Mouse (Mus musculus) intestine, embryonic 15.5 days (tissue): ENCODE data around the gene Kxd1. TPM values are rescaled to one million over a fixed set of nuclear protein-coding genes. Genes with fewer than 3 reads are reported as not detected.
A peak's percentile ranks its signal among the peaks of the same experiment; 100 is the strongest.

ENCODE experiments used
- ATAC-seq: fragments of 200-750 bp; cut with Nextera tagmentation; 2 replicates; pipeline ENCODE4 v1.8.0; 2017; ENCODE audit warnings: moderate TSS enrichment, moderate library complexity
- H3K27ac ChIP-seq: fragments of 300-500 bp; sonication (generic); 2 replicates; pipeline ENCODE4 v1.5.1; 2015; ENCODE audit warnings: mild to moderate bottlenecking, inconsistent platforms
- H3K27me3 ChIP-seq: fragments of 300-500 bp; sonication (generic); replicated peaks from 2 replicates; pipeline ENCODE4 v1.6.1; 2015; ENCODE audit warnings: inconsistent platforms
- H3K36me3 ChIP-seq: fragments of 300-500 bp; sonication (generic); 2 replicates; pipeline ENCODE4 v1.6.1; 2015; ENCODE audit warnings: inconsistent platforms
- H3K4me1 ChIP-seq: fragments of 300-500 bp; sonication (generic); replicated peaks from 2 replicates; pipeline ENCODE4 v1.6.1; 2015; ENCODE audit warnings: inconsistent platforms
- H3K4me2 ChIP-seq: fragments of 300-500 bp; sonication (generic); replicated peaks from 2 replicates; pipeline ENCODE4 v1.6.1; 2015; ENCODE audit warnings: mild to moderate bottlenecking, inconsistent platforms
- H3K4me3 ChIP-seq: fragments of 300-500 bp; sonication (generic); replicated peaks from 2 replicates; pipeline ENCODE4 v1.5.1; 2015; ENCODE audit warnings: inconsistent platforms
- H3K9ac ChIP-seq: fragments of 300-500 bp; sonication (generic); 2 replicates; pipeline ENCODE4 v1.6.1; 2015; ENCODE audit warnings: inconsistent platforms
- H3K9me3 ChIP-seq: fragments of 300-500 bp; sonication (generic); 2 replicates; pipeline ENCODE4 v1.6.1; 2016; ENCODE audit warnings: inconsistent platforms
- WGBS: fragments of 180-500 bp; shearing (Covaris S2); methylation state at CpG from one replicate; pipeline ENCODE4 v1.1.7; 2015; 5-methylcytosine and 5-hydroxymethylcytosine counted together
- polyA plus RNA-seq: library from polyadenylated mRNA; unstranded; fragments of >200 nt; fragmentation: Nextera tagmentation; extraction: Ambion mirVana; gene quantifications from 2 replicates; pipeline ENCODE4 v1.2.1, GENCODE M21; 2015

Gene Kxd1
- polyA plus RNA-seq, 1 experiment from 2014 or later = 60.5 TPM

DNA sequence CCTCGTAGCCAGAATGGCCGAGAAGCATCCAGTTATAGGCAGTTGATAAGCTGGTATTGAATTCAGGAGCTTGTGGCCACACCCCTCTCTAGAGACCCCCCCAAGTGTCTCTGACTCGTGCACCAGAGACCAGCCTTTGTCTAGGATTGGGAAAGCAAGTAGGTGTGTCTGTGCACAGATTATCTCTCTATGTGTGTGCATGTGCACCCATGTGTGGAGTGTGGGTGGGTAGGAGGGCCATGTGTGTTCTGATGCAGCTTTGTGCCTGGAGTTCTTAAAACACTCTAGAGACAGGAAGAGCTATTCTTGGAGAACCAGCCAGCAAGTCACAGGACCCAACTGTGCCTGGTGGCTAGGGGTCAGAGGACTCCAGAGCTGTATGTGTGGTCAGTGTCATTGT lies 32.8 kb upstream of the Kxd1 start:
- Histone ChIP-seq H3K9ac (no peak overlapping the region), H3K27me3 (no peaks in the 10 kb centered on the region), H3K4me3 (no peak overlapping the region), H3K4me2 (no peak overlapping the region), H3K9me3 (no peaks in the 10 kb centered on the region), H3K36me3 (no peaks in the 10 kb centered on the region), H3K27ac (peak overlapping the region; percentile 33; the same call in 1 of the 2 replicates), H3K4me1 (peaks cover 37% of the 10 kb centered on the region)
- ATAC-seq = no peak
- WGBS = 67% methylated on average over 3 of the region's 3 CpGs

DNA sequence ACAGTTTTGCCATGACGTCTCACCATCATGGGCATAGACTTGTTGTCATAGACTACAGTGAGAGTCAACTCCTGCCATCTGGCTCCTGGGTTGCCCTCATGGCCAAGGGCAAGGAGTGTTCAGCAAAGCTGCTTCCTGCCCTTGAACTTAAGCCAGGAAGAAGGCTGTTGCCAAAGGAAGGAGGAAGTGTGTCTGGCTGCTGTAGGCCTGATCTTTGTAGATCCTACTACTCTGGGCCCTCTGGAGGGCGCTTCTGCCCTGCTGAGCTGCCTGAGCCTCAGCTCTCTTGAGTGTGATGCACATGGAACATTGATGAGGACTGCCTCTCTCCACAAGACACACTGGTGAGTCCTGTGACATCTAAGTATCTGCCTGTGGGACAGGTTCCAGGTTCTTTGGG lies 32.3 kb upstream of the Kxd1 start:
- no peak overlapping the region for H3K4me2 ChIP-seq
- no peak overlapping the region for H3K27ac ChIP-seq
- H3K27me3 ChIP-seq = no peaks in the 10 kb centered on the region
- H3K9me3 ChIP-seq = no peaks in the 10 kb centered on the region
- H3K4me3 ChIP-seq = no peak overlapping the region
- 80% methylated on average over 2 of the region's 2 CpGs for WGBS
- peaks cover 35% of the 10 kb centered on the region for H3K4me1 ChIP-seq
- H3K36me3 ChIP-seq = no peaks in the 10 kb centered on the region
- H3K9ac ChIP-seq = no peak overlapping the region
- ATAC-seq = no peak

DNA sequence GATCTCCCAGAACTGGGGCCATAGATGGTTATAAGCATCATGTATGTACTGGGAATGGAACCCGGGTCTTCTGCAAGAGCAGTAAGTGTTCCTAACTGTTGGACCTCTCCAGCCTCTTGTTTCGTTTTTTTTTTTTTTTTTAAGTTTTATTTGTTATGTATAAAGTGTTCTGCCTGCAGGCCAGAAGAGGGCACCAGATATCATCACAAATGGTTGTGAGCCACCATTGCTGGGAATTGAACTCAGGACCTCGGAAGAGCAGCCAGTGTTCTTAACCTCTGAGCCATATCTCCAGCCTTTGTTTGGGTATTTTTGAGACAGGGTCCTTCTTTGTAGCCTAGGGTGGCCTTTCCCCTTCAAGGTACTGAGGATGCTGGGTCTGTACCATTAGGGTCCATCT lies 31.2 kb upstream of the Kxd1 start:
- Histone ChIP-seq H3K27ac (no peak overlapping the region), H3K27me3 (no peaks in the 10 kb centered on the region), H3K9ac (no peak overlapping the region), H3K4me1 (peaks cover 34% of the 10 kb centered on the region), H3K4me3 (no peak overlapping the region), H3K4me2 (no peak overlapping the region), H3K9me3 (no peaks in the 10 kb centered on the region), H3K36me3 (no peaks in the 10 kb centered on the region)
- ATAC-seq = no peak
- WGBS = 79% methylated on average over 3 of the region's 3 CpGs

DNA sequence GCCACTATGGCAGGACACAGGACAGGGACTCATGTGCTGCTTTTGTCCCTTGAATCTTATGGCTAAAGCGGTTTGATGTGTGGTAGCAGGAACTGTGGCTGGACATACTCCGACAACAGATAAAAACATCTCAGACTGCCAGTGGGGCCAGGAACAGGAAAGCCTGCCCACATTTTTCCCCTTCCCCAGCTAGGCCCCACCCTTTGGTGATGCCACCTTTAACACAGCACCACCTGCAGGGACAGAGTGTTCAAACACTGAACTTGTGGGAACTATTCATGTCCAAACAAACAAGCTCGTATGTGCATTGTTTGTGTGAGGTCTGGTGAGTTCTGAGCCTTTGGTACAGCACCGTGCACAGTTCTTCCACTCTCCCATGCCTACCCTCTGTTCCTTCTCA lies 30.6 kb upstream of the Kxd1 start:
- H3K4me3 ChIP-seq = no peak overlapping the region
- WGBS = 65% methylated on average over 4 of the region's 4 CpGs
- peaks cover 40% of the 10 kb centered on the region for H3K4me1 ChIP-seq
- H3K4me2 ChIP-seq = no peak overlapping the region
- H3K27me3 ChIP-seq = no peaks in the 10 kb centered on the region
- no peak overlapping the region for H3K9ac ChIP-seq
- H3K36me3 ChIP-seq = no peaks in the 10 kb centered on the region
- no peak overlapping the region for H3K27ac ChIP-seq
- ATAC-seq = no peak
- no peaks in the 10 kb centered on the region for H3K9me3 ChIP-seq

DNA sequence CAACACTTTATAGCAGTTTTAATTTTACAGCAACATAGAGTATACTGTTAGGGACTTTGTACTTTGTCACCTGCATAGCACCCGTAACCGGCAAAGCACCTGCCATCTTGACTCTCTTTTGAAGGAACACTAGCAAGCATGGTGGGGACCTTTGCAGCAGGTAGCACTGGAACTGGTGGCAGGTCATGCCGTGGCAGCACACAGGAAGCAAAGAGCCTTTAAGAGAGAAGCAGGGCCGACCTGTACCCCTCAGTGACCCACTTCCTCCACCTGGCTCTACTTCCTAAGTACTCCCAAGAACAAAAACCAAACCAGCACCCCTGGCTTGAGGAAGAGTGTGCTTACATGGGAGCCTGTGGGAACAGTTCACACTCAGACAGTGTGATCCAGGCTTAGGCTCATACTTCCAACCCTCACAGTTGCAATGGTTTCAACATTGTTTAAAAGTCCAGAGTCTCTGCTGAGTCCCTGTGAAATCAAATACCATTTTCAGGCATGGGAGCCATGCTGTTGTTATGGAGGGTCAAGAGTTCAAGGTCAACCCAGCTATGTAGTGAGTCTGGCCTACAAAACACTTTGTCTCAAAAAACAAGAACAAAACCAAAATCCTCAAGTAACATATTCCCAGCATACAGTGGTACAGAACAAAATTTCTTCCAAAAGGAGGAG lies 27.5 kb upstream of the Kxd1 start:
- no peaks in the 10 kb centered on the region for H3K9me3 ChIP-seq
- H3K9ac ChIP-seq = no peak overlapping the region
- 77% methylated on average over 4 of the region's 4 CpGs for WGBS
- no peak overlapping the region for H3K4me2 ChIP-seq
- H3K36me3 ChIP-seq = no peaks in the 10 kb centered on the region
- H3K4me1 ChIP-seq = peaks cover 30% of the 10 kb centered on the region
- H3K4me3 ChIP-seq = no peak overlapping the region
- no peak overlapping the region for H3K27ac ChIP-seq
- no peaks in the 10 kb centered on the region for H3K27me3 ChIP-seq
- ATAC-seq = no peak

DNA sequence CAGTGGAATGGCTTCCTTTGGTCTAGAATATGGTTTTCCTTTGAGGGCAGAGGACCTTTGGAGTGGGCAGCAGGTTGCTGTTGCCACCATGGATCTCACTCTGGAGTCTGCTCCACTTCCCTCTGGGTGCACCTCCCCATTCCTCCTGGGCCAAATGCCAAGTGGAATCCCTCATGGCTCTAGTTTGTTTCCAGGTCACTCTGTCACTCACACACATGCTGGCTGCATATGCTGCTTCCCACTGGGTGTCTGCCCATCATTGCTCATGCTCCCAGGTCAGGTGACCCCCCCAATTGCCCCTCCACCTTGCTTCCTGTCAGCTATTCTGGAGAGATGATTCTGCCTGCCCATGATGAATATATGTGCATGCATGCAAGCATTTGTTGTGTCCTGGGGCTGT lies 26.0 kb upstream of the Kxd1 start:
- H3K36me3 ChIP-seq = no peaks in the 10 kb centered on the region
- no peak overlapping the region for H3K4me2 ChIP-seq
- H3K4me1 ChIP-seq = peaks cover 24% of the 10 kb centered on the region
- H3K27me3 ChIP-seq = no peaks in the 10 kb centered on the region
- H3K9me3 ChIP-seq = no peaks in the 10 kb centered on the region
- no peak overlapping the region for H3K4me3 ChIP-seq
- ATAC-seq = 0 out of 2 replicates have a peak, but pooled peaks have one; percentile 7
- H3K9ac ChIP-seq = no peak overlapping the region
- no peak overlapping the region for H3K27ac ChIP-seq

DNA sequence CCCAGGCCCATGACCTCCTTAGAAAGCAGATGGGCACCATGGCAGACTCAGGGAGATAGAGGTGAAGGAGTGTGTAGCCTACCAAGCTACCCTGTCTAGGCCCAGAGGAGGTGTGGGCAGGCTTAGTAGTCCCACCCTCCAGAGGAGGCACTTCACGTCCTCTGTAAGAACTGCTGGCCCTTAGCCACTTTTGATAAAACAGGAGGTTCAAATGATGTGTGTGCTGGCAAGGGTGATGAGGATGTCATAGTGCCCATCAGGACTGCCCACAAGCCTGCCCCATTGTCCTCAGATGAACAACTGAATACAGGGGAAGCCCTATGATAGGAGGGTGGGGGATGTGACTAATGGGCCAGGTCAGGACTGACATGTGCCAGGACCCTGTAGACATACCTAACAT lies 25.1 kb upstream of the Kxd1 start:
- H3K9me3 ChIP-seq = no peaks in the 10 kb centered on the region
- 47% methylated on average over 1 of the region's 1 CpGs for WGBS

DNA sequence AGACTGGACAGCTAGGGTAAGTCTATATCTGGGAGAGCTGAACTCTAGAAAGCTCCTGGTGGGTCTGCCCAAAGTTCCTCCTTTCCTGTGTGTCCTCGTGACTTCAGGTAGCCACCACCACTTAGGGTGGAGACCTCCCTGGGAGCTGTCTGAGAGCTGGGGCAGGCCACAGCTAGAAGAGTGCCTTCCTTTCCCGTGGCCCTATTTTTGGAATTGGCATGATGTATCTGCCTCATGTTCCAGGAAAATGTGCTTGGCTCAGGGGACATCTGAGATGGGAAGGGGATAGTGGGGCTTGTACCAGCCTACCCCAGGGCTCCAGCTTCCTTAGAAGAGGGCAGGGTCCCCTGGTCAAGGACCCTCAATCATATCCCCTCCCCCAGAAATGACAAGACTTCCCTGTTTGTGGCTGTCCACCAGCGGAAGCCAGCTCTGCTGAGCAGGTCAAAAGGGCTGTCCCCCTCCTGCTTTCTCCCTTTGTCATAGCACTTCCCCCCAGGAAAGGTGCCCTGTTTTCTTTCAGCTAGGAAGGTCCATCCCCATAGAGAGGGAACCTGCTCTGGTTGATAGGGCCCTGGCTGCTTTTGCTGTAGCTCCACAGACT lies 23.9 kb upstream of the Kxd1 start:
- no peak overlapping the region for H3K9ac ChIP-seq
- no peak overlapping the region for H3K4me3 ChIP-seq
- no peak overlapping the region for H3K4me2 ChIP-seq
- no peak for ATAC-seq
- no peaks in the 10 kb centered on the region for H3K27me3 ChIP-seq
- H3K27ac ChIP-seq = no peak overlapping the region
- H3K4me1 ChIP-seq = peaks cover 28% of the 10 kb centered on the region
- WGBS = 56% methylated on average over 3 of the region's 3 CpGs
- no peaks in the 10 kb centered on the region for H3K9me3 ChIP-seq
- H3K36me3 ChIP-seq = no peaks in the 10 kb centered on the region

More for the DNA sequence above, 25.1 kb upstream of the Kxd1 start:
- Histone ChIP-seq H3K27ac (no peak overlapping the region), H3K4me1 (peaks cover 24% of the 10 kb centered on the region), H3K4me3 (no peak overlapping the region), H3K36me3 (no peaks in the 10 kb centered on the region), H3K4me2 (no peak overlapping the region), H3K9ac (no peak overlapping the region; the same call in 1 of the 2 replicates), H3K27me3 (no peaks in the 10 kb centered on the region)
- ATAC-seq = no peak

DNA sequence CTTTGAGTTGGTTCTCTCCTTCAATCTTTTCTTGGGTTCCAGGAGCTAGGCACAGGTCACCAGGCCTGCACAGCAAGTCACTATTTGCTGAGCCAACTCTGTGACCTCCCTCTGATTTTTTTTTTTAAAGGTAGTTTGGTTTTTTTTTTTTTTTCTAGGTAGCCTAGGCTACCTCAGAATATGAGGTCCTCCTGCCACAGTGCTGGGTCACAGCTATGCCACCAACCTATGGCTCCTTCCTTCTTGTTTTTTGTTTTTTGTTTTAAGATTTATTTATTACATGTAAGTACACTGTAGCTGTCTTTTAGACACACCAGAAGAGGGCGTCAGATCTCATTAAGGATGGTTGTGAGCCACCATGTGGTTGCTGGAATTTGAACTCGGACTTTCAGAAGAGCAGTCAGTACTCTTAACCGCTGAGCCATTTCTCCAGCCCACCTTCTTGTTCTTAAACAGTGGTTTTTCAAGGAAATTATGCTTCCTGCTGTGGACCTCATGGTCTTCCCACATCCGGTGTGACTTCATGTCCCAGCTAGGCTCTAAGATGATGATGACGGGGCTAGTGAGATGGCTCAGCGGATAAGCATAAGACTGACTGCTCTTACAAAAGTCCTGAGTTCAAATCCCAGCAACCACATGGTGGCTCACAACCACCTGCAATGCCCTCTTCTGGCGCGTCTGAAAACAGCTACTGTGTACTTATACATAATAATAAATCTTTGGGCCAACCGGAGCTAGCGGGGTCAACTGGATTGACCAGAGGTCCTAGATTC lies 21.8 kb upstream of the Kxd1 start:
- Histone ChIP-seq H3K4me1 (peaks cover 27% of the 10 kb centered on the region), H3K27ac (no peak overlapping the region), H3K4me3 (no peak overlapping the region), H3K4me2 (no peak overlapping the region), H3K36me3 (no peaks in the 10 kb centered on the region), H3K9ac (no peak overlapping the region), H3K27me3 (no peaks in the 10 kb centered on the region), H3K9me3 (no peaks in the 10 kb centered on the region)
- ATAC-seq = no peak
- WGBS = 90% methylated on average over 10 of the region's 10 CpGs

DNA sequence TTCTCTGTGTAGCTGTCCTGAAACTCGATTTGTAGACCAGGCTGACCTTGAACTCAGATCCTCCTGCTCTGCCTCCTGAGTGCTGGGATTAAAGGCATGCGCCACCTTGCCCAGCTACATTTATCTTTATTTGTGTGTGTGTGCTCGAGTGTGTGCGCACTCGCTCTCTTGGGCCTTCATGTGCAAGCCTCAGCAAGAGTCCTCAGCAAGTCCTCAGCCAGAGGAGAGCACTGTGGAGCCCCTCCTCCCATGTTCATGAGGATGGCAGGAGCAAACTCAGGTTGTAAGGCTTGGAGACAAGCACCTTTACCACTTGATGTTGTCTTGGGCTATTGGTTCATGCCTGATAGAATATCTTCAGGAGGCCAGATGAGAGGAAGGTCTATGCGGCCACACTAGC lies 20.0 kb upstream of the Kxd1 start:
- no peak overlapping the region for H3K4me2 ChIP-seq
- no peak for ATAC-seq
- H3K36me3 ChIP-seq = no peaks in the 10 kb centered on the region
- no peak overlapping the region for H3K4me3 ChIP-seq
- no peak overlapping the region for H3K9ac ChIP-seq
- no peak overlapping the region for H3K27ac ChIP-seq
- H3K9me3 ChIP-seq = no peaks in the 10 kb centered on the region
- WGBS = 87% methylated on average over 6 of the region's 6 CpGs
- H3K4me1 ChIP-seq = peaks cover 21% of the 10 kb centered on the region
- H3K27me3 ChIP-seq = no peaks in the 10 kb centered on the region

DNA sequence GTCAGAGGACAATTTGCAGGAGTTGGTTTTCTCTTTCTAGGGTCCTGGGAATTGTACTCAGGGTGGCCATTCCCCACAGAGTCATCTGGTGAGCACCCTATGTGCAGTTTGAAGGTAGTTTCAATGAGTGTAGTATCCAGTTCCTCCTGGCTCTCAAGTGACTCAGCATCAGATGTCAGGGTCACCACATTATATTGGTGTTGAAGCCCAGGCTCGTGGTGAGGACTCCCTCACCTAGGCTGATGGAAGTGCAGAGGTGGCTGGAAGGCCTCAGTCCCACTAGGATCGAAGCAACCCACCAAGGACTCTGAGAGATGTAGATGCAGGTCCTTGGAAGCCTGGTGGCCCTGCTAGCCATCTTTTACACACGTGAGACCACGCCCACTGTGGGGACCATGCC lies 18.7 kb upstream of the Kxd1 start:
- H3K27me3 ChIP-seq = no peaks in the 10 kb centered on the region
- H3K4me1 ChIP-seq = peaks cover 21% of the 10 kb centered on the region
- H3K4me3 ChIP-seq = no peak overlapping the region
- no peaks in the 10 kb centered on the region for H3K9me3 ChIP-seq
- H3K9ac ChIP-seq = no peak overlapping the region
- no peaks in the 10 kb centered on the region for H3K36me3 ChIP-seq
- no peak overlapping the region for H3K27ac ChIP-seq
- ATAC-seq = no peak
- 82% methylated on average over 4 of the region's 4 CpGs for WGBS
- no peak overlapping the region for H3K4me2 ChIP-seq

DNA sequence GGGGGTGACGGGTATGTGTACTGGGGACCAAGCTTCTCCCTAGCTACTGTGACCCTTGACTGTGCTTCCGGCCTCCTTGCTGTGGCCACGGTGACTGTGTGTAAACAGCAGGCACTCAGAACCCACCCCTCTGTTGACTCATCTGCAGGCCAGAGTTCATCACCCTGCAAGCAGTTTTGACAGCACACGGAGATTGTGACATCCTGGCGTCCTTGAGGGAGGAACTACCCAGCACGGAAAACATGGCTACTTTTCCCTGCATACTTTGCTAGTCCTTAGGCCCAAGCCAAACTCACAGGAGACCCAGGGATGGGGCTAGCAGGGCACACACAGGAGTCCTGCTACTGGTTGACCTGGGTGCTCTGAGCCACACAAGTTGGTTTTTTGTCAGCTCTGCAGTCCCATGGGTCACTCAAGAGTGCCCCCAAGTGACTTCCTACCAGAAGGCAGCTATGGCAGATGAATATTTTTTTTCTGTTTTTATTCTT lies 16.5 kb upstream of the Kxd1 start:
- Histone ChIP-seq H3K9ac (no peak overlapping the region), H3K4me3 (no peak overlapping the region), H3K36me3 (no peaks in the 10 kb centered on the region), H3K27ac (peak overlapping the region; percentile 14; the same call in 1 of the 2 replicates), H3K9me3 (no peaks in the 10 kb centered on the region), H3K4me1 (peaks cover 34% of the 10 kb centered on the region), H3K4me2 (no peak overlapping the region; the same call in 1 of the 2 replicates), H3K27me3 (no peaks in the 10 kb centered on the region)
- WGBS = 34% methylated on average over 6 of the region's 6 CpGs
- no peak for ATAC-seq
